Mouse (Mus musculus) erythroblast, embryonic 14.5 days (primary cell): ENCODE data around the gene Slc25a30.

Source experiments
- GATA1 ChIP-seq: IDR thresholded peaks from 2 replicates; pipeline ENCODE4 v1.6.1; 2012; ENCODE audit warnings: low read length, inconsistent platforms, mixed read lengths
- TAL1 ChIP-seq: IDR thresholded peaks from 3 replicates; pipeline ENCODE4 v1.6.1; 2012; ENCODE audit warnings: low read length, inconsistent platforms, mixed read lengths

DNA sequence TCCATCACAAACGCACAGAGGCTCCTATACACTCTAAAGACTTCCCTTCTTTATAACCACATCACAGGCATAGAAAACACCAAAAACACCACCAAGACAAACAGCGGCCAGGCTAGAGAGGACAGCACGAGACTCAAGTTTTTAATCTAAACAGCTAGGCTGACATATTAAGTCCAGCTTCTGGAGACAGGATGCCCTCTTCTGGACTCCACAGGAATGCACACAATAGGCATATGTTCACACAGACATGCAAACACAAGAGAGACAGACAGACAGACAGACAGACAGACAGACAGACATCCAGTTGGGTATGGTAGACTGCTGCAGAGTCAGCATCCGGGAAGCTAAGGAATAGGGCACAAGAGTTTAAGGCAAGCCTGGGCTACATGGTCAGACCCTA, 73.2 kb downstream of the Slc25a30 start:
- no peak for TF ChIP-seq GATA1
- no peak for TF ChIP-seq TAL1
